Mouse (Mus musculus) spleen, adult 2 months (tissue): ENCODE results near the gene Chrm5.

Experiments used
- CTCF ChIP-seq: fragments of 200-500 bp; IDR thresholded peaks from 2 replicates; pipeline ENCODE4 v1.5.1; 2011; ENCODE audit warnings: mild to moderate bottlenecking, inconsistent platforms; ENCODE audit not compliant: insufficient read depth, insufficient read length, insufficient replicate concordance; ENCODE audit errors: extremely low read depth
- POLR2A ChIP-seq: fragments of 200-500 bp; IDR thresholded peaks from 2 replicates; pipeline ENCODE4 v1.6.1; 2011; ENCODE audit warnings: low read depth, low read length, inconsistent platforms

DNA sequence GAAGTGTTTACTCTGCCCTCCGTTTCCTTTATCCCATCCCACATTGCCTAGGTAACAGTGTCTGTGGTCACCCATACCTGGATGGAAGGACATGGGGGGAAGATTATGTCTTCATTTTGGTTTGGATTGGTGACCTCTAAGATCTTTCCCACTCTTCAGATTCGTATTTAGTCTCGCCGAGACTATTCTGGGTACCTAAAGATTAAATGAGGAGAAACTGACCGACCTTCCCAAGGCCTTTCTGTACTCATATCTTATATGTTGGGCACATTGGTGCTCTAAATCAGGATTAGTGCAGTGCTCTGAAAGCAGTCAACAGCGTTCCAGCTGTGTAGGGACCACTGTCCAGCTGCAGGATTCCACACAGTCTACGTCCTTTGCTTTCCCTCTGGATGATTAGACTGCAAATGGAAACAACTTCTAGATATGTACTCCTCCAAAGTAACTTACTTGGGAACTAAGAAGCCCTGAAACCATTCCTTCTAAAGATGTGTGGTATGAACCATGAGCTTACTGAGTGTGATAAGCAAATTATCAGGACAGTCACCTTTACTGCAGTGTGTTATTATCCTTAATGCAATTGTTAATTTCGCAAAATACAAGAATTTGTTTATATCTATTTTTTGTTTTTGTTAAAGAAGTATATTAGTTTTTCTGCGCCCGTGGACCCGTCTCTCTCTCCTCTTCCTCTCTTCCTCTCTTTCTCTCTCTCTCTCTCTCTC is 13.1 kb upstream of the Chrm5 start:
- TF ChIP-seq POLR2A (no peak), CTCF (no peak)
